Mouse (Mus musculus) cortical plate, adult 2 months (tissue): Measurements from ENCODE around the gene Parvb.

Experiments
- CTCF ChIP-seq: fragments of 200-500 bp; IDR thresholded peaks from 2 replicates; pipeline ENCODE4 v1.5.1; 2011; ENCODE audit warnings: mild to moderate bottlenecking, control low read depth, low read length; ENCODE audit not compliant: insufficient read depth; ENCODE audit errors: extremely low read depth
- POLR2A ChIP-seq: fragments of 200-500 bp; IDR thresholded peaks from 2 replicates; pipeline ENCODE4 v1.6.1; 2011; ENCODE audit warnings: mild to moderate bottlenecking, low read length, control low read depth; ENCODE audit not compliant: insufficient read depth; ENCODE audit errors: extremely low read depth

DNA sequence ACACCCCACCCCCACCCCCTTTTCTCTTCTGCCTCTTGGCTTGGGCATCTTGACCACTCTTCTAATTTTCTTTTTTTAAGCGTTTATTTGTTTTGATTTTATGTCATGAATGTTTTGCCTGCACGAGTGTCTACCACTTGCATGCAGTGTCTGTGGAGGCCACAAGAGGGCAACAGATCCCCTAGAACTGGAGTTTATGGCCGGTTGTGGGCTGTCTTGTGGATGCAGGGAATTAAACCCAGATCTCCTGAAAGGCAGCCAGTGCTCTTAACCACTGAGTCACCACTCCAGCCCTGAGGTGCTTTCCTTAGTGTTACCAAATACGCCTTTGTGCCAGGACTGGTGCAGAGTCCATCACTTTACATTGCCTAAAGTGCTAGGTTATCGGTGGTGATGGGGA lies 52.2 kb downstream of the Parvb start:
- TF ChIP-seq CTCF (peak; percentile 63), POLR2A (no peak)
